Mouse (Mus musculus) cerebellum, adult 2 months (tissue): ENCODE data around the gene Pros1.

ENCODE experiments used
- CTCF ChIP-seq: fragments of 200-500 bp; IDR thresholded peaks from 2 replicates; pipeline ENCODE4 v1.5.1; 2011; ENCODE audit warnings: low read depth, mild to moderate bottlenecking, control low read depth, low read length, moderate library complexity, borderline replicate concordance; ENCODE audit not compliant: insufficient read depth
- POLR2A ChIP-seq: fragments of 200-500 bp; IDR thresholded peaks from 2 replicates; pipeline ENCODE4 v1.6.1; 2011; ENCODE audit warnings: low read length, control low read depth, borderline replicate concordance; ENCODE audit not compliant: insufficient read depth

- TF ChIP-seq CTCF (no peak), POLR2A (no peak)
These were observed 22.1 kb upstream of the Pros1 start for GRCm38 (mm10) chr16:62832027-62832426.
